Comparison of ENCODE assay signal across 17 mouse cellular contexts in genomic region chr7:91778673-91779072, GRCm38 (mm10).
"Had no signal": no experiment of that assay in that cellular context is flagged by ENCODE, and none has a peak within 500 bp of the region (broad histone marks: within the 10 kb centered on the region; RNA-seq: fewer than 3 reads in every experiment).

No protein-coding gene starts in this region.

- H3K27me3 ChIP-seq: lung, embryonic 15.5 days; megakaryocyte, embryonic 14.5 days; midbrain, embryonic 13.5 days; midbrain, embryonic 15.5 days; neural tube, embryonic 12.5 days; stomach, embryonic 15.5 days had no signal

- H3K4me2 ChIP-seq: lung, embryonic 15.5 days; midbrain, embryonic 11.5 days; midbrain, embryonic 13.5 days; midbrain, embryonic 15.5 days; neural tube, embryonic 12.5 days; stomach, embryonic 15.5 days had no signal

- H3K4me1 ChIP-seq: lung, embryonic 15.5 days; megakaryocyte, embryonic 14.5 days; midbrain, embryonic 13.5 days; midbrain, embryonic 15.5 days; neural tube, embryonic 12.5 days; stomach, embryonic 15.5 days had no signal

- H3K27ac ChIP-seq: lung, embryonic 15.5 days; macrophage; midbrain, embryonic 13.5 days; midbrain, embryonic 15.5 days; neural tube, embryonic 12.5 days; stomach, embryonic 15.5 days; stomach, postnatal 0 days had no signal

- H3K9ac ChIP-seq: lung, embryonic 15.5 days; midbrain, embryonic 13.5 days; midbrain, embryonic 15.5 days; neural tube, embryonic 12.5 days; stomach, embryonic 15.5 days had no signal

- ATAC-seq: lung, postnatal 0 days; midbrain, embryonic 13.5 days; midbrain, embryonic 15.5 days had no signal

- H3K36me3 ChIP-seq: lung, embryonic 15.5 days; midbrain, embryonic 13.5 days; midbrain, embryonic 15.5 days; neural tube, embryonic 12.5 days; stomach, embryonic 15.5 days had no signal

- H3K4me3 ChIP-seq: lung, embryonic 15.5 days; megakaryocyte, embryonic 14.5 days; midbrain, embryonic 13.5 days; midbrain, embryonic 15.5 days; neural tube, embryonic 12.5 days; stomach, embryonic 15.5 days had no signal

- DNase-seq: lung, adult 2 months; lung, postnatal 14 days; lung, postnatal 36 days; right cerebral cortex, postnatal 14 days; thymus, adult 2 months; thymus, postnatal 25 days; thymus, postnatal 4 days had no signal

- H3K9me3 ChIP-seq: lung, embryonic 15.5 days; megakaryocyte, embryonic 14.5 days; midbrain, embryonic 13.5 days; midbrain, embryonic 15.5 days; neural tube, embryonic 12.5 days; stomach, embryonic 15.5 days had no signal
